Mouse (Mus musculus): Measurements from ENCODE around the gene Cutc.

Gene Cutc

GRCm38 (mm10) chr19:43752489-43753225 is at the start of gene Cutc, which contains the start of gene Cox15:
Gene Cutc, plus strand, starts transcription at chr19:43752996.
Gene Cox15, minus strand, starts transcription at chr19:43753000.
- DNase-seq (ENCODE audit: low read depth, low spot score) = peak; percentile 98

GRCm38 (mm10) chr19:43704211-43704610 is 48.6 kb upstream of the Cutc start:
- no peak for DNase-seq (ENCODE audit: low read depth, low spot score)

- no peak for DNase-seq (ENCODE audit: low read depth, low spot score)
Measured at GRCm38 (mm10) chr19:43704787-43705497, 47.9 kb upstream of the Cutc start.

GRCm38 (mm10) chr19:43708206-43708605 is 44.6 kb upstream of the Cutc start:
- no peak for DNase-seq (ENCODE audit: low read depth, low spot score)

DNA sequence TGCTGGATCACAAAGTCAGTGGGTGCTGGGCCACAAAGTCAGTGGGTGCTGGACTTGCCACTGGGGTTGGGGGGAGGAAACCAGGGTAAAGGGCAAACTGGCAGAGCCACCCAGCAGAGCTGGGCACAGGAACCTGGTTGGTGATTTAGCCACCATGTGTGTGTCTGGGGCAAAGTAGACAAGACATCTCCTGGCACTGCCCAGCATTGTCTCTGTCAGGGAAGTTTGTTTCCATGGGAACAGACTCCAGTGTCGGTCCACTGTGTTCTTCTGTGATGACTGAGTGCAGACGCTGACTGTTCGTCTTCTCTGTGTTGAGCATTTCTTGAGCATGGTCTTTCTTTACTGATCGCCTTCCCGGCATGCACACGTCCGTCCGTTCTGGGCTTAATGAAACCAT is 43.5 kb upstream of the Cutc start:
- no peak for DNase-seq (ENCODE audit: low read depth, low spot score)

GRCm38 (mm10) chr19:43711159-43711916 is 41.5 kb upstream of the Cutc start:
- peak; percentile 89 for DNase-seq (ENCODE audit: low read depth, low spot score)

DNA sequence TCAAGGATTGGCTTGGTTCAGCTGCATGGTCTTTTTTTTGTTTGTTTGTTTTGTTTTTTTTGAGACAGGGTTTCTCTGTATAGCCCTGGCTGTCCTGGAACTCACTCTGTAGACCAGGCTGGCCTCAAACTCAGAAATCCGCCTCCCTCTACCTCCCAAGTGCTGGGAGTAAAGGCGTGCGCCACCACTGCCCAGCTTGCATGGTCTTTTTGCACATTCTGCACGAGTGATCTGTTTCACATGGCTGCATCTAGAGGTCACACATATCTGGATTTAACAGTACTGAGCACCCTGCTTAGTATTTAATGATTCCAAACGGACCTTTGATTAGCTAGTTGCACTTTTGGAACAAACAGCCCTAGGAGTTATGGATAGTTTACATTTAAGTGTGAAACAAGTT is 40.8 kb upstream of the Cutc start:
- peak; percentile 77 for DNase-seq (ENCODE audit: low read depth, low spot score)

GRCm38 (mm10) chr19:43720061-43720460 is 32.7 kb upstream of the Cutc start:
- no peak for DNase-seq (ENCODE audit: low read depth, low spot score)

DNA sequence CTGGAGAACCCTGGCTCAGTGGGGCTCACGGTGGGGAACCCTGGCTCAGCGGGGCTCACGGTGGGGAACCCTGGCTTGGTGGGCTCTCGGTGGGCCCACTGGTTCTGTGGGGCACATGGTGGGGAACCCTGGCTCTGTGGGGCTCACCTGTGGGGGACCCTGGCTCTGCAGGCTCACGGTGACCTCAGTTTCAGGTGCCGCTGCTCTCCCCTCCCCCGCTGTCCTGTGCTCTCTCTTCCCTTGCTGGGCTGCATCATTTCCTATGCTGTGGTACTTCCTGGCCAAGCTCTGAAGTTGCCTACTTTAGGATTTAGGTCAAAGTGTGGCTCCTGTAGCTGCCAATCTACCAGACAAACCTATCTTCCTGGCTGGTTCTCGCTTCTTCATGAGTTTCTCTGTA is 29.9 kb upstream of the Cutc start:
- no peak for DNase-seq (ENCODE audit: low read depth, low spot score)

DNA sequence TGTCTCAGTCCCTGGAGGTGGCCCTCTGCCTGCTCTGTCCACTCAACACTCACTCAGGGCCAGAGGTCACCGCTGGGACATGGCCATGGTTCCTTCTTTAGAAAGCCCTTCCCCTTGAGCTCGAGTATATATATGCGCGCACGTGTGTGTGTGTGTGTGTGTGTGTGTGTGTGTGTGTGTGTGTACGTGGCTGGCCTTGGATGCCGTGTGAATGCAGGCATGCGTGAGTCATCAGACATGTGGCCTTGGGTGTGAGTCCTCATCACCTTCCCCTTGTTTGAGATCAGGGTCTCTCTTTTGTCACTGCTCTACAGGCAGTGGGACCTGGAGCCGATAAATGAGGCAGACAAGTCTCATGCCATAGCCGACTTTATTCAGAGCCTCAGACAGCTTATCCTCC is 29.3 kb upstream of the Cutc start:
- no peak for DNase-seq (ENCODE audit: low read depth, low spot score)

- no peak for DNase-seq (ENCODE audit: low read depth, low spot score)
Measured at GRCm38 (mm10) chr19:43724194-43724593, 28.6 kb upstream of the Cutc start.

- DNase-seq (ENCODE audit: low read depth, low spot score) = no peak
Measured at GRCm38 (mm10) chr19:43724821-43725220, 28.0 kb upstream of the Cutc start.

- DNase-seq (ENCODE audit: low read depth, low spot score) = peak; percentile 76
Measured at GRCm38 (mm10) chr19:43726510-43727146, 26.2 kb upstream of the Cutc start.

GRCm38 (mm10) chr19:43729296-43730036 is 23.3 kb upstream of the Cutc start:
- no peak for DNase-seq (ENCODE audit: low read depth, low spot score)

GRCm38 (mm10) chr19:43730037-43730428 is 22.8 kb upstream of the Cutc start:
- DNase-seq (ENCODE audit: low read depth, low spot score) = no peak

- no peak for DNase-seq (ENCODE audit: low read depth, low spot score)
Measured at GRCm38 (mm10) chr19:43731157-43731556, 21.6 kb upstream of the Cutc start.

DNA sequence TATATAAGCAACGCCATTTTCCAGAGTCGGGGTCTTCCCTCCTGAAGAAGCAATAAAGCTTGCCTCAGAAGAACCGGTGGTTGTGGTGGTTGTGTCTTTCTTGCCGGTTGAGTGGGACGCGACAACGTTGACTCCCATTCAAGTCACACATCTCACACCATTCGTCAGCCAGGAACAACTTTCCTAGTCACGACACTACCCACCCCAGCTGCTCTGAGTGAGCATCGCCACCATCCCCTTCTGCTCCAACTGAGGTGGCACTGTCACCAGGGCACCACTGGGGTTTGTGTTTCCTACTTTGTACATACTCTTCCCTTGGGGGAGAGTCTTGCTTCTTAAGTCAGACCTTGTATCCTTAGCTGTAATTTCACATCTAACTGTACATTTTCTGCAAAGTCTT is 14.4 kb upstream of the Cutc start:
- no peak for DNase-seq (ENCODE audit: low read depth, low spot score)

GRCm38 (mm10) chr19:43743401-43743800 is 9.4 kb upstream of the Cutc start:
- no peak for DNase-seq (ENCODE audit: low read depth, low spot score)

DNA sequence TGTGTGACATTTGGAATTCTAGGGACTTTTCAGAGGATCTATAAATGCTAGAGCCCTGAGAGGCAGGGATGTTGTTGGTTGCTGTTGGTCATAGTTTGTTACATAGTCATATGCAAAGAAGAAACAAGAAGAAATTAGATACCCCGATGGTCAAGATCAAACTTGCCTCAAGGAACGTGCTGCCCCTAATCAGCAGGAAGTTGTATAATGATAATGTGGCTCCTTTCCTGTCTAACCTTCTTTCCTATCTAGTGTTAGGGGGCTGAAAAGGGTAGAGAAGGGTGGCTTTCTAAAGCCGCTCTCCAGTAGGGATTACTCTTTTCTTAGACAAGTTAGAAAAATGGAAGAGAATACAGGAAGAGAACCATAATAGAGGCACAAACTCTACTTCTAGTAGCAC is 7.1 kb upstream of the Cutc start:
- DNase-seq (ENCODE audit: low read depth, low spot score) = no peak

- no peak for DNase-seq (ENCODE audit: low read depth, low spot score)
Measured at GRCm38 (mm10) chr19:43747877-43748276, 4.9 kb upstream of the Cutc start.

DNA sequence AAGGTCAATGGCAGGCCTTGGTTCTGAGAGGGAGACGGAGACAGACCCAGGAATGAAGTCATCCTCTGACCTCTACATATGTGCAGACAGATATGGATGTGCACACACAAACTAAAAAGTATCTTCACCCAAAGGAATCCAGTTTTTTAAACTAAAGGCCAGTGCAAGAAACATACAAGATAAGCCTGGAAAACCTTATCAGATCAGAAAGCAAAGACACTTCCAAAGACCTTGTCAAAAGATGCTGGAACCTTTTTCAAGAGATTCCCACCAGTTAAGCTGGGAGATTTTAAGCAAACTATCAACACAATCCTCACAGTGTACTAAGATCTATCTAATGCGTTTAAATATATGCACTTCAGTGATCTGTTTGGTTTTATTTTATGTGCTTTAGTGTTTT is 2.8 kb upstream of the Cutc start:
- no peak for DNase-seq (ENCODE audit: low read depth, low spot score)

Measured in A20 (cell line).